Mouse (Mus musculus) activated CD4-positive, CD25-positive, alpha-beta regulatory T cell, adult 4 months (primary cell): Measurements from ENCODE around the gene Cyp2c29. TPM values are rescaled to one million over a fixed set of nuclear protein-coding genes. Genes with fewer than 3 reads are reported as not detected.
"Not testable (repeated sequence)": the region's sequence is repeated elsewhere in the genome, so short reads cannot be mapped to it uniquely, and the experiment has no call there.

ENCODE experiments used
- ATAC-seq: one replicate; pipeline ENCODE4 v1.8.0; 2017
- polyA plus RNA-seq, 2 experiments: library from polyadenylated mRNA; unstranded; fragments of 100-300 nt; shearing (Covaris generic); gene quantifications; one replicate each; pipeline ENCODE4 v1.2.1; 2017

The Cyp2c29 gene
- polyA plus RNA-seq, result not detected

GRCm38 (mm10) chr19:39269105-39269504 is at the start of gene Cyp2c29:
Gene Cyp2c29 (plus strand): TSS chr19:39269405.
- not testable (repeated sequence) for ATAC-seq

GRCm38 (mm10) chr19:39267036-39267435 is 2.2 kb upstream of the Cyp2c29 start:
- not testable (repeated sequence) for ATAC-seq

GRCm38 (mm10) chr19:39282801-39283200 is 13.6 kb downstream of the Cyp2c29 start:
- ATAC-seq, result no peak

GRCm38 (mm10) chr19:39285637-39286036 is 16.4 kb downstream of the Cyp2c29 start:
- no peak for ATAC-seq

GRCm38 (mm10) chr19:39286825-39287224 is 17.6 kb downstream of the Cyp2c29 start:
- no peak for ATAC-seq

- ATAC-seq, result no peak
Observed at GRCm38 (mm10) chr19:39288978-39289377, 19.8 kb downstream of the Cyp2c29 start.

Other genes with a start within 250 kb of the Cyp2c29 start
- gene Cyp2c65, start 208.4 kb upstream of the Cyp2c29 start, polyA plus RNA-seq, result not detected
- not detected for gene Cyp2c66, start 155.5 kb upstream of the Cyp2c29 start, polyA plus RNA-seq
- gene Cyp2c38, start 193.7 kb downstream of the Cyp2c29 start, polyA plus RNA-seq, result not detected
- gene Cyp2c39, start 241.5 kb downstream of the Cyp2c29 start, polyA plus RNA-seq, result not detected